Mouse (Mus musculus): Measurements from ENCODE around the gene Slc22a3. TPM values are rescaled to one million over a fixed set of nuclear protein-coding genes. Genes with fewer than 3 reads are reported as not detected.

Slc22a3 gene
- polyA plus RNA-seq (2015; fragmentation: Nextera tagmentation; extraction: Ambion mirVana) = 0.65 TPM in 2 replicates

GRCm38 (mm10) chr17:12507654-12508204, at the start of gene Slc22a3:
TSS of gene Slc22a3 (minus strand) at chr17:12507704.
- Histone ChIP-seq H3K4me2 (ENCODE audit: low read depth, low read length) (peak within 1 kb of the TSS; percentile 59), H3K9me3 (ENCODE audit: low read length) (no peaks in the 10 kb centered on the region), H3K36me3 (replicated peaks; ENCODE audit: insufficient read depth, low read length) (no peaks in the 10 kb centered on the region), H3K4me1 (ENCODE audit: insufficient read depth) (no peaks in the 10 kb centered on the region; the same call in 1 of the 2 replicates), H3K9ac (replicated peaks) (no peak within 1 kb of the TSS), H3K27me3 (ENCODE audit: insufficient read depth, low read length) (peaks cover 37% of the 10 kb centered on the region), H3K4me3 (ENCODE audit: low read depth, low read length) (peak within 1 kb of the TSS; percentile 33; the same call in 1 of the 2 replicates), H3K27ac (ENCODE audit: low read depth) (no peak within 1 kb of the TSS)
- DNase-seq (no peak), ATAC-seq (no peak)
- no peak for TF ChIP-seq CTCF (IDR thresholded peaks at IDR 0.05; ENCODE audit: low read depth)
- no peak for TF ChIP-seq EP300 (IDR thresholded peaks at IDR 0.05; ENCODE audit: low read depth)
- 11% methylated on average over 14 of the region's 14 CpGs for WGBS (ENCODE audit: insufficient replicate concordance)

GRCm38 (mm10) chr17:12534353-12535145, 27.0 kb upstream of the Slc22a3 start:
- no peaks in the 10 kb centered on the region for H3K36me3 ChIP-seq (replicated peaks; ENCODE audit: insufficient read depth, low read length)
- H3K4me1 ChIP-seq (ENCODE audit: insufficient read depth) = no peaks in the 10 kb centered on the region
- 58% methylated on average over 13 of the region's 13 CpGs for WGBS (ENCODE audit: insufficient replicate concordance)
- H3K9ac ChIP-seq (replicated peaks) = no peak overlapping the region
- no peak overlapping the region for H3K4me3 ChIP-seq (ENCODE audit: low read depth, low read length)
- DNase-seq (peak; percentile 70), ATAC-seq (no peak)
- H3K27ac ChIP-seq (ENCODE audit: low read depth) = no peak overlapping the region
- H3K27me3 ChIP-seq (ENCODE audit: insufficient read depth, low read length) = 0 out of 2 replicates have a peak, but pooled peaks cover 2% of the 10 kb centered on the region
- H3K4me2 ChIP-seq (ENCODE audit: low read depth, low read length) = no peak overlapping the region
- no peaks in the 10 kb centered on the region for H3K9me3 ChIP-seq (ENCODE audit: low read length)
- TF ChIP-seq EP300 (IDR thresholded peaks at IDR 0.05; ENCODE audit: low read depth) (no peak), CTCF (IDR thresholded peaks at IDR 0.05; ENCODE audit: low read depth) (peak; percentile 93)

- H3K36me3 ChIP-seq (replicated peaks; ENCODE audit: insufficient read depth, low read length) = no peaks in the 10 kb centered on the region
- H3K4me2 ChIP-seq (ENCODE audit: low read depth, low read length) = no peak overlapping the region
- DNase-seq = peak; percentile 67
- TF ChIP-seq EP300 (IDR thresholded peaks at IDR 0.05; ENCODE audit: low read depth) (no peak), CTCF (IDR thresholded peaks at IDR 0.05; ENCODE audit: low read depth) (peak; percentile 79)
- 23% methylated on average over 5 of the region's 5 CpGs for WGBS (ENCODE audit: insufficient replicate concordance)
- no peak overlapping the region for H3K9ac ChIP-seq (replicated peaks)
- no peak for ATAC-seq
- no peak overlapping the region for H3K27ac ChIP-seq (ENCODE audit: low read depth)
- no peak overlapping the region for H3K4me3 ChIP-seq (ENCODE audit: low read depth, low read length)
- H3K27me3 ChIP-seq (ENCODE audit: insufficient read depth, low read length) = 0 out of 2 replicates have a peak, but pooled peaks cover 2% of the 10 kb centered on the region
- H3K4me1 ChIP-seq (ENCODE audit: insufficient read depth) = no peaks in the 10 kb centered on the region
- no peaks in the 10 kb centered on the region for H3K9me3 ChIP-seq (ENCODE audit: low read length)
These were observed 24.6 kb upstream of the Slc22a3 start for GRCm38 (mm10) chr17:12532115-12532514.

GRCm38 (mm10) chr17:12530081-12530480, 22.6 kb upstream of the Slc22a3 start:
- TF ChIP-seq CTCF (IDR thresholded peaks at IDR 0.05; ENCODE audit: low read depth) (no peak), EP300 (IDR thresholded peaks at IDR 0.05; ENCODE audit: low read depth) (no peak)
- WGBS (ENCODE audit: insufficient replicate concordance) = 62% methylated on average over 6 of the region's 6 CpGs
- ATAC-seq (no peak), DNase-seq (no peak)
- Histone ChIP-seq H3K4me3 (ENCODE audit: low read depth, low read length) (no peak overlapping the region), H3K4me1 (ENCODE audit: insufficient read depth) (no peaks in the 10 kb centered on the region), H3K4me2 (ENCODE audit: low read depth, low read length) (no peak overlapping the region), H3K36me3 (replicated peaks; ENCODE audit: insufficient read depth, low read length) (no peaks in the 10 kb centered on the region), H3K27me3 (ENCODE audit: insufficient read depth, low read length) (0 out of 2 replicates have a peak, but pooled peaks cover 2% of the 10 kb centered on the region), H3K27ac (ENCODE audit: low read depth) (no peak overlapping the region), H3K9me3 (ENCODE audit: low read length) (no peaks in the 10 kb centered on the region), H3K9ac (replicated peaks) (no peak overlapping the region)

- no peaks in the 10 kb centered on the region for H3K36me3 ChIP-seq (replicated peaks; ENCODE audit: insufficient read depth, low read length)
- ATAC-seq = no peak
These were observed 22.0 kb upstream of the Slc22a3 start for GRCm38 (mm10) chr17:12529384-12529985.

GRCm38 (mm10) chr17:12519089-12519488, 11.6 kb upstream of the Slc22a3 start:
- DNase-seq = no peak
- no peaks in the 10 kb centered on the region for H3K4me1 ChIP-seq (ENCODE audit: insufficient read depth)
- H3K9ac ChIP-seq (replicated peaks) = no peak overlapping the region
- no peak for TF ChIP-seq EP300 (IDR thresholded peaks at IDR 0.05; ENCODE audit: low read depth)
- no peak for TF ChIP-seq CTCF (IDR thresholded peaks at IDR 0.05; ENCODE audit: low read depth)
- WGBS (ENCODE audit: insufficient replicate concordance) = 30% methylated on average over 2 of the region's 2 CpGs
- no peaks in the 10 kb centered on the region for H3K36me3 ChIP-seq (replicated peaks; ENCODE audit: insufficient read depth, low read length)
- no peak for ATAC-seq
- no peaks in the 10 kb centered on the region for H3K27me3 ChIP-seq (ENCODE audit: insufficient read depth, low read length)
- no peak overlapping the region for H3K4me2 ChIP-seq (ENCODE audit: low read depth, low read length)
- no peak overlapping the region for H3K4me3 ChIP-seq (ENCODE audit: low read depth, low read length)
- H3K9me3 ChIP-seq (ENCODE audit: low read length) = peaks cover 4% of the 10 kb centered on the region; the same call in 1 of the 2 replicates
- no peak overlapping the region for H3K27ac ChIP-seq (ENCODE audit: low read depth)

More at GRCm38 (mm10) chr17:12529384-12529985, 22.0 kb upstream of the Slc22a3 start:
- Histone ChIP-seq H3K9me3 (ENCODE audit: low read length) (no peaks in the 10 kb centered on the region), H3K4me2 (ENCODE audit: low read depth, low read length) (no peak overlapping the region), H3K27ac (ENCODE audit: low read depth) (no peak overlapping the region), H3K9ac (replicated peaks) (no peak overlapping the region), H3K4me1 (ENCODE audit: insufficient read depth) (no peaks in the 10 kb centered on the region), H3K4me3 (ENCODE audit: low read depth, low read length) (no peak overlapping the region), H3K27me3 (ENCODE audit: insufficient read depth, low read length) (0 out of 2 replicates have a peak, but pooled peaks cover 2% of the 10 kb centered on the region)
- WGBS (ENCODE audit: insufficient replicate concordance) = 64% methylated on average over 4 of the region's 4 CpGs
- TF ChIP-seq EP300 (IDR thresholded peaks at IDR 0.05; ENCODE audit: low read depth) (no peak), CTCF (IDR thresholded peaks at IDR 0.05; ENCODE audit: low read depth) (no peak)
- no peak for DNase-seq
